Mouse (Mus musculus): ENCODE data around the gene Gab1. TPM values are rescaled to one million over a fixed set of nuclear protein-coding genes. Genes with fewer than 3 reads are reported as not detected.

The Gab1 gene
- total and polyA plus RNA-seq, 3 experiments: 4.0 to 8.1 TPM; not detected in 1

DNA sequence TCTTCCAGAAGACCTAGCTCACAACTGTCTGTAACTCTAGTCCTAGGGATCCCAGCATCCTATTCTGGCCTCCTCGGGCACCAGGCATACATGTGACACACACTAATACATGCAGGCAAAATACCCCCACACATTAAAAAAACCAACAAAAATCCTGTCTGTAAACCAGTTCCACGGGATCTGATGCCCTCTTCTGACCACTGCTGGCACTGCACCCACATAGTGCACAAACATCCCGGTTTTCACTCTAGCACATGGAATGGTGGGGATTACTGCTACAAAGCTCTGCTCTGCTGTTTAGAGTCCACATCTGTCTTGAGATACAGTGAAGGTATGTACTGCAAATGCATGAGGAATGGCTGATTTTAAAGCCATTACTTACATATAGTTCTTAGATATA, 81.5 kb downstream of the Gab1 start:
- TF ChIP-seq CHD2 (IDR thresholded peaks at IDR 0.05; ENCODE audit: low read length): no peak
- TF ChIP-seq CTCF (IDR thresholded peaks at IDR 0.05 in 2 of 3, conservative IDR thresholded peaks at IDR 0.05 in 1 of 3; ENCODE audit: control insufficient read depth in 1 of 3, insufficient read depth in 1 of 3, low read depth in 2 of 3, low read length in 3 of 3, poor library complexity in 1 of 3, severe bottlenecking in 1 of 3): peak; percentile 35 to 49 (median 44)
- peak; percentile 2; the same call in 1 of the 2 replicates for TF ChIP-seq RAD21 (IDR thresholded peaks at IDR 0.05; ENCODE audit: low read depth, low read length)
- Histone ChIP-seq H3K9me3 (replicated peaks; ENCODE audit: insufficient read depth, low read length) (no peaks in the 10 kb centered on the region), H3K79me2 (ENCODE audit: control insufficient read depth, insufficient read depth, low read length, poor library complexity) (no peaks in the 10 kb centered on the region), H3K27me3 (ENCODE audit: control insufficient read depth in 1 of 2, insufficient read depth in 2 of 2, low read length in 2 of 2) (no peaks in the 10 kb centered on the region), H3K4me1 (ENCODE audit: control insufficient read depth in 1 of 2, insufficient read depth in 2 of 2, low read length in 2 of 2) (no peaks in the 10 kb centered on the region), H3K36me3 (ENCODE audit: control insufficient read depth in 1 of 2, insufficient read depth in 2 of 2, low read length in 2 of 2) (peaks cover 0 to 5% of the 10 kb centered on the region in 2 experiments; a peak in 1 of 4 replicates), H3K4me3 (ENCODE audit: control insufficient read depth in 1 of 2, insufficient read depth in 1 of 2, low read depth in 2 of 2, low read length in 2 of 2) (no peak overlapping the region), H3K27ac (ENCODE audit: control insufficient read depth, low read depth, low read length) (no peak overlapping the region), H3K9ac (ENCODE audit: control insufficient read depth, low read depth, low read length, poor library complexity, severe bottlenecking) (no peak overlapping the region)
- DNase-seq (ENCODE audit: low read depth, low spot score): no peak

DNA sequence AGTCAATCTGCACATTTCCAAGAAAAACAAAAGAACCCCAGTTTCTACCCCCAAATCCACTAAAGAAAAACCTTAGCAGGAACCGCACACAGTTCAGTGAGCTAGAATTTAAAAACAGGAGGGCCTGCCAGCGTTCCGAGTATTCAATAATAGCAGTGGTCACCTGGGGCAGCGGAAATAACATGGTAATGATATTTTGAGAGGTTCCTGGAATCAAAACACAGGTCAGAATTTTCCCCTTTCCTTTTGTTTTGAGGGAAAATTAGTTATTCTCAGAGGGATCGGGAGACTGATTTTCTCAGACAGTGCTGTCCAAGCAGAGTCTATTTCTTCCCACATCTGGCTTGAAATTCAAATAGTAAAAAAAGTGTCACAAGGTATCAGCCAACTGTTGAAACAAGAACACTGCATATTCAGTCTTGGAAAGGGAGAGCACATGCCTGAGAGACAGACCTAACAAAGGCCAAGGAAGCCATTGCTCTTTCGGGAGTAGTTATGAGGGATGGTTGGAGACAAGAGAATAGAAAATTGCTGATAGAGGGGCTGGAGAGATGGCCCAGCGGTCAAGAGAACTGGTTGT, 82.0 kb downstream of the Gab1 start:
- Histone ChIP-seq H3K27me3 (ENCODE audit: control insufficient read depth in 1 of 2, insufficient read depth in 2 of 2, low read length in 2 of 2) (no peaks in the 10 kb centered on the region), H3K9me3 (replicated peaks; ENCODE audit: insufficient read depth, low read length) (no peaks in the 10 kb centered on the region), H3K4me1 (ENCODE audit: control insufficient read depth in 1 of 2, insufficient read depth in 2 of 2, low read length in 2 of 2) (no peaks in the 10 kb centered on the region), H3K4me3 (ENCODE audit: control insufficient read depth in 1 of 2, insufficient read depth in 1 of 2, low read depth in 2 of 2, low read length in 2 of 2) (no peak overlapping the region), H3K27ac (ENCODE audit: control insufficient read depth, low read depth, low read length) (no peak overlapping the region), H3K9ac (ENCODE audit: control insufficient read depth, low read depth, low read length, poor library complexity, severe bottlenecking) (no peak overlapping the region), H3K36me3 (ENCODE audit: control insufficient read depth in 1 of 2, insufficient read depth in 2 of 2, low read length in 2 of 2) (peaks cover 0 to 5% of the 10 kb centered on the region in 2 experiments; a peak in 1 of 4 replicates), H3K79me2 (ENCODE audit: control insufficient read depth, insufficient read depth, low read length, poor library complexity) (no peaks in the 10 kb centered on the region)
- no peak for TF ChIP-seq POLR2A (IDR thresholded peaks at IDR 0.05; ENCODE audit: control insufficient read depth in 1 of 2, insufficient read depth in 1 of 2, low read depth in 1 of 2, low read length in 2 of 2, poor library complexity in 1 of 2)
- TF ChIP-seq MAFK (IDR thresholded peaks at IDR 0.05; ENCODE audit: borderline replicate concordance, low read depth, low read length): no peak
- TF ChIP-seq MYC (IDR thresholded peaks at IDR 0.05; ENCODE audit: low read depth, low read length): no peak
- TF ChIP-seq EP300 (IDR thresholded peaks at IDR 0.05; ENCODE audit: low read depth in 1 of 2, low read length in 2 of 2): no peak
- TF ChIP-seq SIN3A (IDR thresholded peaks at IDR 0.05; ENCODE audit: low read length): no peak
- no peak for TF ChIP-seq ELF1 (IDR thresholded peaks at IDR 0.05; ENCODE audit: low read depth, low read length)
- no peak for TF ChIP-seq JUND (IDR thresholded peaks at IDR 0.05; ENCODE audit: low read depth, low read length)
- no peak for TF ChIP-seq RCOR1 (IDR thresholded peaks at IDR 0.05; ENCODE audit: low read depth, low read length)
- TF ChIP-seq ZKSCAN1 (IDR thresholded peaks at IDR 0.05; ENCODE audit: low read depth, low read length): no peak
- no peak for TF ChIP-seq USF2 (IDR thresholded peaks at IDR 0.05; ENCODE audit: borderline replicate concordance in 1 of 2, insufficient read depth in 1 of 2, low read depth in 1 of 2, low read length in 2 of 2)
- no peak for TF ChIP-seq MAX (IDR thresholded peaks at IDR 0.05; ENCODE audit: low read length)
- TF ChIP-seq ZMIZ1 (IDR thresholded peaks at IDR 0.05; ENCODE audit: low read depth, low read length): no peak
- TF ChIP-seq MAZ (IDR thresholded peaks at IDR 0.05; ENCODE audit: low read depth, low read length): no peak
- no peak for TF ChIP-seq KAT2A (conservative IDR thresholded peaks at IDR 0.05; ENCODE audit: low read depth, low read length)
- no peak for TF ChIP-seq ZC3H11A (IDR thresholded peaks at IDR 0.05; ENCODE audit: low read depth, low read length)
- no peak for DNase-seq (ENCODE audit: low read depth, low spot score)
